Mouse (Mus musculus): Measurements from ENCODE around the gene Prdm1.

GRCm38 (mm10) chr10:44444415-44444814, 83.9 kb downstream of the Prdm1 start:
- TF ChIP-seq CTCF (IDR thresholded peaks at IDR 0.05; ENCODE audit: insufficient read depth, low read depth, low read length): no peak
- TF ChIP-seq POLR2A (IDR thresholded peaks at IDR 0.05; ENCODE audit: insufficient read depth, low read depth, low read length): no peak

All from olfactory bulb, adult 2 months (tissue).